Mouse (Mus musculus) kidney, adult 9 months (tissue): ENCODE data around the gene Degs2.

Experiments used
- DNase-seq: peaks from one replicate; pipeline ENCODE4 v3.0.0; 2022

Degs2 gene

GRCm38 (mm10) chr12:108651053-108651660, 51.0 kb downstream of the Degs2 start:
- peak; percentile 80 for DNase-seq

DNA sequence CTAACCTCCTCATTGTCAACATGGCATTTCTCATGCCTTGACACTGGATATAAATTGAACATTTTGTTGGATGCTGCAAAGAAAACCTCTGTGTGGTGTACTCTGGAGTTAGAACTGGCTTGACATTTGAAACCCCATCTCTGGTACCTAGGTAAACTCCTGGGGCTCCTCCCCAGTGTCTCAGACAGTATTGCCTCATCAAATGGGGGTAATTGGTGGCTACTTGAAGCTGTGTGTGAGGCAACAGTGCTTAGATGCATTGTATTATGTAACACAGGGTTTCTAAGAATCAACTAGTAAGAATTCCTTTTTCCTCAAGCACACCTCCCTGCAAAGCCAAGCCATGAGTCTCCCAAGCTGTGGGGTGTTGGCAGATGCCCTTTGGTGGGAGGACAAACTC, 54.3 kb downstream of the Degs2 start:
- no peak for DNase-seq

- no peak for DNase-seq
Observed at GRCm38 (mm10) chr12:108646234-108646633, 55.9 kb downstream of the Degs2 start.

DNA sequence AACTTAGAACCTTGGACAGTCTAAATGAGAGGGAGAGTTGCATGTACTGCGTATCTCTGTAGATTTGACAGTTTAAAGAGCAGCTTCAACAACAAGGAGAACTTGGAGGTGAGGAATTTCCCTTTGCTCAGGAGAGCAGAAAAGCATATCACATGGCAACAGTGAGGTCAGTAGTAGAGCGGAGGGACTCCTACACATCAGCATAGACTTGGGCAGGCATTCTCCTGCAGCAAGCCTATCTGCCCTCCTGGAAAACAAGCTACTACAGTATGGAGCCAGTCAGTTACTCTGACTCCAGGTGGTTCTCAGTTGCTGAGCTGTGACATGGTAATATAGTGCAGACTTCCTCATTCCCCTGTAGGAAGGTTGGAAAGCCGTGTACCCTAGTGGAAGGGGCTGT, 60.1 kb downstream of the Degs2 start:
- DNase-seq: no peak

- no peak for DNase-seq
Observed at GRCm38 (mm10) chr12:108639126-108639525, 63.0 kb downstream of the Degs2 start.

GRCm38 (mm10) chr12:108637440-108637839, 64.7 kb downstream of the Degs2 start:
- DNase-seq: no peak

- no peak for DNase-seq
Observed at GRCm38 (mm10) chr12:108635501-108635900, 66.6 kb downstream of the Degs2 start.

DNA sequence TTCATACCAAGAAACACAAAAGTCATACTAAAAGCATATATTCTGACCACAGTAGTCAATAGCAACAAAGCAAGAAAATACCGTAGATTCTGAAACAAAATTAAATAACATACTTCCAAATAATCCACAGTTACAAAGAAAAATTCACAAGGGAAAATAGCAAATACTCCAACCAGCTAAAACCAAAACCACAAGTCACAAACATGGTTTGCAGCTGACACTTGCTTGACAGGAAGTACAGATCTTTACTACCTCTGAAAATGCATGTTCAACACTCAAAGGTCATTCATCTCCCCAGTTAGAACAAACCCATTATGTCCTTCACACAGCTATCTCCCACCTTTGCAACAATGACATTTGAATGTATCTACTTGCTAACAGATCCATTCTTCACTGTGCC, 68.1 kb downstream of the Degs2 start:
- DNase-seq: no peak

GRCm38 (mm10) chr12:108632501-108632900, 69.6 kb downstream of the Degs2 start:
- DNase-seq: no peak

DNA sequence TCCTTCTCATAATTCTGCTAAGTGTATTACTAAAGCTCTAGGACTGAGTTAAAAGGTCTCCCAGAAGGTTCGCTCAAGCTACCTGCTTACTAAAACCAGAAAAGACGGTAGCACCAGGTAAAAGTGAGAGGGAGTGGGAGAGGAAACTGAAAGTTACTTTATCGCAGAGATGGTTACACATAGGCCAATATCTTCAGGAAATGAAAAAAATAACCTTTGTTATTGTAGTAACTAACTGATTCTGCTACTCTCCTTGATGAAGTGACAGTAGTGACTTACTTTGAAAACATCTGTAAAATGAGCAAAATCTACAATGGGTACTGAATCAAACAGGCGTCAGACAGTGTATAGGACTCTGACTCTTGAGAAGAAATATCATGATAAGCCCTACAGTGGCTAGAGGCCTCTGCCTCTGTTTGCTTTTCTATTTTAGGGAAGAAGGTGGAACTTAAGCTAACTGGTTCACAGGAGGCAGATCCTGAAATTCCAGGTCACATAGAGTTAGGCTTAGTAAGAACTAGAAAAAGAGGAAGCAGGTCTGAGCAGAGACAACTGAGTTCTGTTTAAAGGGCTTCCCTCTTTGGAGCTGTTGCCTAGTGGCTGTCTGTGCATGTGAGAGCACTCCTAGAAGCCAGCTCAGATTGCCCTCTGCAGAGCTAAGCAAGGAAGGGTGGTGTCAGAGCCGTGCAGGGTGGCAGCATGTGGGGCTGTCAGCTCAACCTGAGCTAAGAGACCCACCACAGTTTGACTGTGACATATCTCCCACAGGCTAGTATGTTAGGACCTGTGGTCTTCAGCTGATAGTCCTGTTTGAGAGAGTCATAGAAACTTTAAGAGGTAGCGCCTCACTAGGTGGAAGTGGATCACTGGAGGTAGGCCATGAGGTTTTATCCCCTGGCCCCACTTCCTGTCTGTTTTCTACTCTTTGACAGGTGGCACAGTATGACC, 71.1 kb downstream of the Degs2 start:
- DNase-seq: no peak

DNA sequence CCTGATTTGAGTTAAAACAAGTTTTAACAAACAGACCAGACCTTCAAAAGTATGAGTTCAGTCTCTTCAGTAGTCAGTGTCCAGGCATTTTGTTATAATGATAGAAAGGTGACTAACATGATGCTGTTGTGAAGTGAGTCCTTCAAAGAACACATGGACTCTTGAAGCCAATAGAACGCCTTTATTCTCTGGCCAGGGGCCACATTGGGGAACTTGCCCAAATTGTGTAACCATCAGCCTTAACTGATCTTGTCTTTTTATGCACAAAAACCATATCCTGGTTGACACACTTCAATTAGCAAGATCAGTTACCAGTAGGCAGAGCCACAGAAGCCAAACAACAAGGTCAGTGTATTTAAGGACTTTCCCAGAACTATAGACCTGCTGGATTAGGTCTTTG, 72.6 kb downstream of the Degs2 start:
- no peak for DNase-seq
